Mouse (Mus musculus): ENCODE measurements around the gene Alb. TPM values are rescaled to one million over a fixed set of nuclear protein-coding genes. Genes with fewer than 3 reads are reported as not detected.

Gene Alb
- polyA plus RNA-seq (2015; fragmentation: Nextera tagmentation; extraction: Ambion mirVana): 2.1 and 4.8 TPM in 2 replicates

- Histone ChIP-seq H3K36me3 (no peaks in the 10 kb centered on the region), H3K9me3 (replicated peaks) (no peaks in the 10 kb centered on the region), H3K4me3 (replicated peaks) (no peak within 1 kb of the TSS), H3K9ac (replicated peaks) (no peak within 1 kb of the TSS), H3K4me1 (no peaks in the 10 kb centered on the region), H3K27me3 (replicated peaks) (no peaks in the 10 kb centered on the region), H3K27ac (replicated peaks) (no peak within 1 kb of the TSS), H3K4me2 (no peak within 1 kb of the TSS)
- no peak for ATAC-seq (ENCODE audit: low FRiP score)
- 90% methylated on average over 8 of the region's 8 CpGs for WGBS
Observed at GRCm38 (mm10) chr5:90460619-90461018, at the start of gene Alb. Gene Alb (plus strand): TSS chr5:90460897.

- H3K4me1 ChIP-seq: no peaks in the 10 kb centered on the region
- 82% methylated on average over 8 of the region's 8 CpGs for WGBS
- no peak overlapping the region for H3K27ac ChIP-seq (replicated peaks)
- H3K9me3 ChIP-seq (replicated peaks): no peaks in the 10 kb centered on the region
- no peak overlapping the region for H3K4me3 ChIP-seq (replicated peaks)
- H3K9ac ChIP-seq (replicated peaks): no peak overlapping the region
- no peak for ATAC-seq (ENCODE audit: low FRiP score)
- no peaks in the 10 kb centered on the region for H3K27me3 ChIP-seq (replicated peaks)
- no peaks in the 10 kb centered on the region for H3K36me3 ChIP-seq
- no peak overlapping the region for H3K4me2 ChIP-seq
Observed at GRCm38 (mm10) chr5:90414142-90414924, 46.4 kb upstream of the Alb start.

- H3K27me3 ChIP-seq (replicated peaks): no peaks in the 10 kb centered on the region
- no peaks in the 10 kb centered on the region for H3K36me3 ChIP-seq
- WGBS: 69% methylated on average over 6 of the region's 6 CpGs
- no peaks in the 10 kb centered on the region for H3K4me1 ChIP-seq
- no peak overlapping the region for H3K4me3 ChIP-seq (replicated peaks)
- no peak overlapping the region for H3K4me2 ChIP-seq
- no peak overlapping the region for H3K27ac ChIP-seq (replicated peaks)
- no peak overlapping the region for H3K9ac ChIP-seq (replicated peaks)
- ATAC-seq (ENCODE audit: low FRiP score): no peak
- no peaks in the 10 kb centered on the region for H3K9me3 ChIP-seq (replicated peaks)
Observed at GRCm38 (mm10) chr5:90414925-90415295, 45.8 kb upstream of the Alb start.

GRCm38 (mm10) chr5:90424625-90425024, 36.1 kb upstream of the Alb start:
- ATAC-seq (ENCODE audit: low FRiP score): no peak
- Histone ChIP-seq H3K4me1 (no peaks in the 10 kb centered on the region), H3K27ac (replicated peaks) (no peak overlapping the region), H3K9me3 (replicated peaks) (no peaks in the 10 kb centered on the region), H3K36me3 (no peaks in the 10 kb centered on the region), H3K9ac (replicated peaks) (no peak overlapping the region), H3K4me2 (no peak overlapping the region), H3K4me3 (replicated peaks) (no peak overlapping the region), H3K27me3 (replicated peaks) (no peaks in the 10 kb centered on the region)
- WGBS: 88% methylated on average over 5 of the region's 5 CpGs

GRCm38 (mm10) chr5:90425191-90425590, 35.5 kb upstream of the Alb start:
- no peaks in the 10 kb centered on the region for H3K36me3 ChIP-seq
- ATAC-seq (ENCODE audit: low FRiP score): no peak

GRCm38 (mm10) chr5:90431053-90431452, 29.6 kb upstream of the Alb start:
- WGBS: 84% methylated on average over 9 of the region's 9 CpGs
- Histone ChIP-seq H3K27ac (replicated peaks) (no peak overlapping the region), H3K4me3 (replicated peaks) (no peak overlapping the region), H3K4me2 (no peak overlapping the region), H3K9me3 (replicated peaks) (no peaks in the 10 kb centered on the region), H3K9ac (replicated peaks) (no peak overlapping the region), H3K4me1 (no peaks in the 10 kb centered on the region), H3K36me3 (no peaks in the 10 kb centered on the region), H3K27me3 (replicated peaks) (no peaks in the 10 kb centered on the region)
- no peak for ATAC-seq (ENCODE audit: low FRiP score)

More at GRCm38 (mm10) chr5:90425191-90425590, 35.5 kb upstream of the Alb start:
- Histone ChIP-seq H3K9ac (replicated peaks) (no peak overlapping the region), H3K27ac (replicated peaks) (no peak overlapping the region), H3K4me1 (no peaks in the 10 kb centered on the region), H3K4me3 (replicated peaks) (no peak overlapping the region), H3K27me3 (replicated peaks) (no peaks in the 10 kb centered on the region), H3K9me3 (replicated peaks) (no peaks in the 10 kb centered on the region), H3K4me2 (no peak overlapping the region)
- 84% methylated on average over 3 of the region's 3 CpGs for WGBS

GRCm38 (mm10) chr5:90439157-90439556, 21.5 kb upstream of the Alb start:
- H3K4me2 ChIP-seq: no peak overlapping the region
- no peaks in the 10 kb centered on the region for H3K36me3 ChIP-seq
- ATAC-seq (ENCODE audit: low FRiP score): no peak
- H3K4me1 ChIP-seq: no peaks in the 10 kb centered on the region
- H3K9ac ChIP-seq (replicated peaks): no peak overlapping the region
- H3K9me3 ChIP-seq (replicated peaks): no peaks in the 10 kb centered on the region
- no peak overlapping the region for H3K4me3 ChIP-seq (replicated peaks)
- 79% methylated on average over 4 of the region's 4 CpGs for WGBS
- no peak overlapping the region for H3K27ac ChIP-seq (replicated peaks)
- no peaks in the 10 kb centered on the region for H3K27me3 ChIP-seq (replicated peaks)

- ATAC-seq (ENCODE audit: low FRiP score): no peak
- Histone ChIP-seq H3K4me2 (no peak overlapping the region), H3K9me3 (replicated peaks) (no peaks in the 10 kb centered on the region), H3K27me3 (replicated peaks) (no peaks in the 10 kb centered on the region), H3K9ac (replicated peaks) (no peak overlapping the region), H3K4me1 (no peaks in the 10 kb centered on the region), H3K27ac (replicated peaks) (no peak overlapping the region), H3K36me3 (no peaks in the 10 kb centered on the region), H3K4me3 (replicated peaks) (no peak overlapping the region)
- WGBS: 92% methylated on average over 3 of the region's 3 CpGs
Observed at GRCm38 (mm10) chr5:90447577-90447976, 13.1 kb upstream of the Alb start.

GRCm38 (mm10) chr5:90449961-90450360, 10.7 kb upstream of the Alb start:
- 85% methylated on average over 5 of the region's 5 CpGs for WGBS
- no peaks in the 10 kb centered on the region for H3K36me3 ChIP-seq
- H3K9ac ChIP-seq (replicated peaks): no peak overlapping the region
- no peak overlapping the region for H3K4me3 ChIP-seq (replicated peaks)
- H3K27ac ChIP-seq (replicated peaks): no peak overlapping the region
- no peaks in the 10 kb centered on the region for H3K27me3 ChIP-seq (replicated peaks)
- no peaks in the 10 kb centered on the region for H3K4me1 ChIP-seq
- no peak for ATAC-seq (ENCODE audit: low FRiP score)
- H3K9me3 ChIP-seq (replicated peaks): no peaks in the 10 kb centered on the region
- H3K4me2 ChIP-seq: no peak overlapping the region

- no peaks in the 10 kb centered on the region for H3K36me3 ChIP-seq
- H3K27ac ChIP-seq (replicated peaks): no peak overlapping the region
- H3K9ac ChIP-seq (replicated peaks): no peak overlapping the region
- H3K27me3 ChIP-seq (replicated peaks): no peaks in the 10 kb centered on the region
- no peak overlapping the region for H3K4me2 ChIP-seq
- H3K9me3 ChIP-seq (replicated peaks): no peaks in the 10 kb centered on the region
- H3K4me1 ChIP-seq: no peaks in the 10 kb centered on the region
- no peak overlapping the region for H3K4me3 ChIP-seq (replicated peaks)
- WGBS: 74% methylated on average over 4 of the region's 4 CpGs
- ATAC-seq (ENCODE audit: low FRiP score): no peak
Observed at GRCm38 (mm10) chr5:90452711-90453110, 8.0 kb upstream of the Alb start.

GRCm38 (mm10) chr5:90457241-90457640, 3.5 kb upstream of the Alb start:
- Histone ChIP-seq H3K9me3 (replicated peaks) (no peaks in the 10 kb centered on the region), H3K36me3 (no peaks in the 10 kb centered on the region), H3K27ac (replicated peaks) (no peak overlapping the region), H3K4me1 (no peaks in the 10 kb centered on the region), H3K9ac (replicated peaks) (no peak overlapping the region), H3K4me3 (replicated peaks) (no peak overlapping the region), H3K4me2 (no peak overlapping the region), H3K27me3 (replicated peaks) (no peaks in the 10 kb centered on the region)
- no peak for ATAC-seq (ENCODE audit: low FRiP score)
- WGBS: 86% methylated on average over 1 of the region's 1 CpGs

- 76% methylated on average over 5 of the region's 5 CpGs for WGBS
- H3K9me3 ChIP-seq (replicated peaks): no peaks in the 10 kb centered on the region
- no peak for ATAC-seq (ENCODE audit: low FRiP score)
Observed at GRCm38 (mm10) chr5:90458727-90459126, 2.0 kb upstream of the Alb start.

More at GRCm38 (mm10) chr5:90458727-90459126, 2.0 kb upstream of the Alb start:
- Histone ChIP-seq H3K4me1 (no peaks in the 10 kb centered on the region), H3K4me2 (no peak overlapping the region), H3K4me3 (replicated peaks) (no peak overlapping the region), H3K9ac (replicated peaks) (no peak overlapping the region), H3K27ac (replicated peaks) (no peak overlapping the region), H3K36me3 (no peaks in the 10 kb centered on the region), H3K27me3 (replicated peaks) (no peaks in the 10 kb centered on the region)

Measured in neural tube, embryonic 15.5 days (tissue).